Mouse (Mus musculus): ENCODE results near the gene Hrh1. TPM values are rescaled to one million over a fixed set of nuclear protein-coding genes. Genes with fewer than 3 reads are reported as not detected.

The Hrh1 gene
- total and polyA plus RNA-seq, 3 experiments = not detected

- Histone ChIP-seq H3K36me3 (replicated peaks in 1 of 2; ENCODE audit: control insufficient read depth in 1 of 2, insufficient read depth in 1 of 2, low read length in 1 of 2) (no peaks in the 10 kb centered on the region), H3K27ac (ENCODE audit: insufficient read depth, low read depth) (no peak overlapping the region), H3K27me3 (replicated peaks) (peaks cover 61% of the 10 kb centered on the region), H3K4me2 (ENCODE audit: insufficient read depth, low read depth, poor library complexity, severe bottlenecking) (no peak overlapping the region), H3K4me3 (replicated peaks in 1 of 3; ENCODE audit: low read depth in 2 of 3, low read length in 2 of 3, poor library complexity in 1 of 3) (no peak overlapping the region), H3K4me1 (ENCODE audit: control insufficient read depth in 1 of 2, insufficient read depth in 2 of 2) (no peaks in the 10 kb centered on the region), H3K79me2 (replicated peaks; ENCODE audit: control insufficient read depth, extremely low read depth, insufficient read depth, poor library complexity, severe bottlenecking) (no peaks in the 10 kb centered on the region), H3K9ac (ENCODE audit: insufficient read depth, low read depth) (no peak overlapping the region), H3K9me3 (replicated peaks; ENCODE audit: low read length) (peaks cover 3% of the 10 kb centered on the region)
- dilution Hi-C loops (cut with MboI; ENCODE audit: extremely low pct_ligation_motif_present, extremely low pct_unique_long_range_greater_than_20kb, low sequenced_read_pairs) = no loop called here
- TF ChIP-seq ELF1 (IDR thresholded peaks at IDR 0.05; ENCODE audit: low read depth, low read length) = no peak
- no peak for TF ChIP-seq JUND (conservative IDR thresholded peaks at IDR 0.05; ENCODE audit: low read depth, low read length)
- no peak for TF ChIP-seq HCFC1 (IDR thresholded peaks at IDR 0.05; ENCODE audit: low read depth, low read length)
- no peak for TF ChIP-seq MYC (IDR thresholded peaks at IDR 0.05; ENCODE audit: low read depth, low read length)
- TF ChIP-seq USF1 (IDR thresholded peaks at IDR 0.05; ENCODE audit: low read depth, low read length) = no peak
- no peak for TF ChIP-seq ZNF384 (IDR thresholded peaks at IDR 0.05; ENCODE audit: low read depth, low read length)
- TF ChIP-seq ZMIZ1 (IDR thresholded peaks at IDR 0.05; ENCODE audit: low read depth, low read length) = no peak
- TF ChIP-seq JUN (IDR thresholded peaks at IDR 0.05; ENCODE audit: insufficient read depth, low read depth, low read length) = no peak
- TF ChIP-seq SIN3A (IDR thresholded peaks at IDR 0.05; ENCODE audit: low read length) = no peak
- TF ChIP-seq MAX (IDR thresholded peaks at IDR 0.05; ENCODE audit: low read length) = no peak
- no peak for TF ChIP-seq MAZ (IDR thresholded peaks at IDR 0.05; ENCODE audit: low read depth, low read length)
- no peak for TF ChIP-seq ZKSCAN1 (IDR thresholded peaks at IDR 0.05; ENCODE audit: borderline replicate concordance, low read depth, low read length)
- no peak for TF ChIP-seq GABPA (IDR thresholded peaks at IDR 0.05; ENCODE audit: insufficient replicate concordance, low read depth, low read length)
- no peak for TF ChIP-seq PAX5 (IDR thresholded peaks at IDR 0.05; ENCODE audit: low read length)
- in situ Hi-C loops (cut with MboI; ENCODE audit: low pct_ligation_motif_present, low pct_unique_long_range_greater_than_20kb, low sequenced_read_pairs) = no loop called here
- no peak for DNase-seq (ENCODE audit: extremely low read depth)
Measured at GRCm38 (mm10) chr6:114400387-114400786, 2.7 kb downstream of the Hrh1 start.

GRCm38 (mm10) chr6:114400841-114401240 lies 3.1 kb downstream of the Hrh1 start:
- Histone ChIP-seq H3K36me3 (replicated peaks in 1 of 2; ENCODE audit: control insufficient read depth in 1 of 2, insufficient read depth in 1 of 2, low read length in 1 of 2) (no peaks in the 10 kb centered on the region), H3K4me3 (replicated peaks in 1 of 3; ENCODE audit: low read depth in 2 of 3, low read length in 2 of 3, poor library complexity in 1 of 3) (no peak overlapping the region), H3K27ac (ENCODE audit: insufficient read depth, low read depth) (no peak overlapping the region), H3K4me2 (ENCODE audit: insufficient read depth, low read depth, poor library complexity, severe bottlenecking) (no peak overlapping the region), H3K79me2 (replicated peaks; ENCODE audit: control insufficient read depth, extremely low read depth, insufficient read depth, poor library complexity, severe bottlenecking) (no peaks in the 10 kb centered on the region), H3K27me3 (replicated peaks) (peaks cover 62% of the 10 kb centered on the region), H3K4me1 (ENCODE audit: control insufficient read depth in 1 of 2, insufficient read depth in 2 of 2) (no peaks in the 10 kb centered on the region), H3K9ac (ENCODE audit: insufficient read depth, low read depth) (no peak overlapping the region), H3K9me3 (replicated peaks; ENCODE audit: low read length) (peaks cover 3% of the 10 kb centered on the region)
- in situ Hi-C loops (cut with MboI; ENCODE audit: low pct_ligation_motif_present, low pct_unique_long_range_greater_than_20kb, low sequenced_read_pairs) = no loop called here
- dilution Hi-C loops (cut with MboI; ENCODE audit: extremely low pct_ligation_motif_present, extremely low pct_unique_long_range_greater_than_20kb, low sequenced_read_pairs) = no loop called here
- DNase-seq (ENCODE audit: extremely low read depth) = no peak
- TF ChIP-seq ZMIZ1 (IDR thresholded peaks at IDR 0.05; ENCODE audit: low read depth, low read length) (no peak), EP300 (IDR thresholded peaks at IDR 0.05; ENCODE audit: low read length) (no peak), TCF12 (IDR thresholded peaks at IDR 0.05; ENCODE audit: low read depth, low read length) (no peak), CHD1 (IDR thresholded peaks at IDR 0.05; ENCODE audit: low read depth, low read length) (no peak), HCFC1 (IDR thresholded peaks at IDR 0.05; ENCODE audit: low read depth, low read length) (no peak), ZC3H11A (IDR thresholded peaks at IDR 0.05; ENCODE audit: low read depth, low read length) (no peak), RCOR1 (conservative IDR thresholded peaks at IDR 0.05; ENCODE audit: low read depth, low read length) (no peak), MYC (IDR thresholded peaks at IDR 0.05; ENCODE audit: low read depth, low read length) (no peak), CHD2 (IDR thresholded peaks at IDR 0.05; ENCODE audit: low read length) (no peak)
